Mouse (Mus musculus) intestine, embryonic 14.5 days (tissue): ENCODE measurements around the gene Kcnf1. TPM values are rescaled to one million over a fixed set of nuclear protein-coding genes. Genes with fewer than 3 reads are reported as not detected.

Source experiments
- polyA plus RNA-seq: library from polyadenylated mRNA; unstranded; fragments of >200 nt; fragmentation: Nextera tagmentation; extraction: Ambion mirVana; gene quantifications from 2 replicates; pipeline ENCODE4 v1.2.1, GENCODE M21; 2014

Kcnf1 gene
- polyA plus RNA-seq, 1 experiment from 2014 or later = 0.16 TPM

Other genes starting within 250 kb of the Kcnf1 start
- 7.5 and 9.9 TPM in 2 replicates for gene Pqlc3, start 176.5 kb downstream of the Kcnf1 start, polyA plus RNA-seq
- gene 2410004P03Rik, start 165.2 kb downstream of the Kcnf1 start, polyA plus RNA-seq = 0.20 and 0.26 TPM in 2 replicates
- gene Pdia6, start 89.7 kb upstream of the Kcnf1 start, polyA plus RNA-seq = 525 and 533 TPM in 2 replicates
- gene Atp6v1c2, start 152.5 kb upstream of the Kcnf1 start, polyA plus RNA-seq = 0.14 and 0.40 TPM in 2 replicates
- gene Nol10, start 171.6 kb upstream of the Kcnf1 start, polyA plus RNA-seq = 20.0 and 23.5 TPM in 2 replicates